Comparison of ENCODE assay signal across 10 mouse cellular contexts in the genomic region with DNA sequence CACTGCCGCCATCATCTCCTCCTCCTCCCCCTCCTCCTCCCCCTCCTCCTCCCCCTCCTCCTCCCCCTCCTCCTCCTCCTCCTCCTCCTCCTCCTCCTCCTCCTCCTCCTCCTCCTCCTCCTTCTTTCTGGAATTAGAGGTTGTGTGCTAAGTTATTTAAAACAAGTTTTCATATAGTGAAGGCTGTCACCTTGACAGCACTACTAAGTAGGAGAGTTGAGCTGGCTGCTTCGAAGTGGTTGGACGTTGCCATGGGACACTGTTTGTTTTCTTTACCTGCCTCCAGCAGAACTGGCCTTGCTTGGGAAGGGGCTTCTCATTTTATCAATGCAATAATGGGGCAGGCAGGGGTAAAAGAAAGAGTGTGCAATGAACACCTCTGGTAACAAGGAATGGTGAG. TPM values are rescaled to one million over a fixed set of nuclear protein-coding genes. Genes with fewer than 3 reads are reported as not detected.
A peak's percentile ranks its signal among the peaks of the same experiment; 100 is the strongest.
DNase-seq lines count a peak whose midpoint lies in the region; ATAC-seq and TF ChIP-seq lines count a peak whose summit lies in the region.
"Had no signal": no experiment of that assay in that cellular context is flagged by ENCODE, and none has a peak within 500 bp of the region (broad histone marks: within the 10 kb centered on the region; RNA-seq: fewer than 3 reads in every experiment).

A gene (minus strand): TSS at position 101 of the 400 bp plus-strand sequence.

- no peaks in the 10 kb centered on the region for H3K36me3 ChIP-seq in testis, adult 2 months (ENCODE audit: control insufficient read depth, insufficient read depth, low read length)
- H3K36me3 ChIP-seq in liver, embryonic 13.5 days = no peaks in the 10 kb centered on the region

- H3K27me3 ChIP-seq in testis, adult 2 months (ENCODE audit: control insufficient read depth, insufficient read depth, low read length) = no peaks in the 10 kb centered on the region
- peaks cover 23% of the 10 kb centered on the region for H3K27me3 ChIP-seq in liver, embryonic 13.5 days

- H3K27ac ChIP-seq in gastrocnemius, adult 2 months = peak within 1 kb of the TSS; percentile 90
- H3K27ac ChIP-seq in testis, adult 2 months (ENCODE audit: control insufficient read depth, insufficient read depth, low read depth, low read length) = peak within 1 kb of the TSS; percentile 88
- no peak within 1 kb of the TSS for H3K27ac ChIP-seq in liver, embryonic 13.5 days

- no peak for TF ChIP-seq POLR2A in testis, adult 2 months (IDR thresholded peaks at IDR 0.05; ENCODE audit: control insufficient read depth, low read depth, low read length)

- peak; percentile 21 for DNase-seq in gastrocnemius, adult 2 months
- DNase-seq in gastrocnemius, postnatal 10 days = no peak
- no peak for DNase-seq in testis, postnatal 14 days (ENCODE audit: low spot score)
- DNase-seq in liver, embryonic 13.5 days = no peak
- no peak for DNase-seq in layer of hippocampus, adult 18-20 months (ENCODE audit: low spot score in 2 of 2)
- DNase-seq in urinary bladder, postnatal 4 days (ENCODE audit: low spot score in 2 of 2) = no peak
- DNase-seq: kidney, adult 8-10 months; right cerebral cortex, postnatal 14 days had no signal

- H3K4me3 ChIP-seq in gastrocnemius, adult 2 months = peak within 1 kb of the TSS; percentile 71
- peak within 1 kb of the TSS; percentile 93 for H3K4me3 ChIP-seq in testis, adult 2 months (ENCODE audit: control insufficient read depth, low read depth, low read length)
- peak within 1 kb of the TSS; percentile 43 for H3K4me3 ChIP-seq in liver, embryonic 13.5 days (replicated peaks)

- ATAC-seq in liver, embryonic 13.5 days (ENCODE audit: low read depth) = no peak
- no peak for ATAC-seq in activated CD4-positive, CD25-positive, alpha-beta regulatory T cell, adult 4 months

- H3K9ac ChIP-seq in liver, embryonic 13.5 days = peak within 1 kb of the TSS; percentile 43; the same call in 1 of the 2 replicates

- no peaks in the 10 kb centered on the region for H3K9me3 ChIP-seq in liver, embryonic 13.5 days (replicated peaks)

- WGBS in liver, embryonic 13.5 days (ENCODE audit: insufficient replicate concordance) = 42% methylated on average over 3 of the region's 3 CpGs

- intact Hi-C loops in gastrocnemius, adult 2 months (cut with DNase I) = no loop called here

- H3K4me1 ChIP-seq in testis, adult 2 months (ENCODE audit: control insufficient read depth, insufficient read depth, low read length) = peaks cover 2% of the 10 kb centered on the region; the same call in 1 of the 2 replicates
- H3K4me1 ChIP-seq in liver, embryonic 13.5 days (replicated peaks) = peaks cover 9% of the 10 kb centered on the region

- no peak for TF ChIP-seq CTCF in gastrocnemius, adult 2 months (IDR thresholded peaks at IDR 0.05)
- no peak for TF ChIP-seq CTCF in testis, adult 2 months (IDR thresholded peaks at IDR 0.05; ENCODE audit: control insufficient read depth, insufficient read depth, insufficient replicate concordance, low read depth, low read length)

- H3K4me2 ChIP-seq in liver, embryonic 13.5 days = peak within 1 kb of the TSS; percentile 70

RNA-seq across cellular contexts. Expression of the gene that starts here (rescaled TPM):
- not detected for total RNA-seq in gastrocnemius, adult 2 months (2021)
- not detected for total RNA-seq in gastrocnemius, postnatal 10 days (2021)
- not detected in 2 replicates for polyA plus RNA-seq in testis, adult 2 months (2012; rRNA removed)
- not detected in 2 replicates for polyA plus RNA-seq in liver, embryonic 13.5 days (2015; fragmentation: Nextera tagmentation; extraction: Ambion mirVana)
- not detected for polyA plus RNA-seq in activated CD4-positive, CD25-positive, alpha-beta regulatory T cell, adult 4 months (2017; shearing (Covaris generic))
- not detected for total RNA-seq in layer of hippocampus, adult 18-20 months (2021)

Comparison
In these comparisons a context has a peak if more than half of its experiments do, and no peak if none do; other contexts are left out.
1. Peak in DNase-seq, H3K4me3 ChIP-seq and H3K27ac ChIP-seq in gastrocnemius, adult 2 months; RNA of the gene not detected or under 1 TPM.
2. H3K4me3 ChIP-seq: peak in every context shown above with its lines; median percentile 93 in testis, adult 2 months; 71 in gastrocnemius, adult 2 months; 43 in liver, embryonic 13.5 days.